Mouse (Mus musculus) left cerebral cortex, adult 11 months (tissue): ENCODE measurements around the gene Cilp.
"Not testable (repeated sequence)": the region's sequence is repeated elsewhere in the genome, so short reads cannot be mapped to it uniquely, and the experiment has no call there.

ENCODE experiments used
- DNase-seq: peaks from one replicate; pipeline ENCODE4 v3.0.0; 2022; ENCODE audit warnings: low spot score

Cilp gene

DNA sequence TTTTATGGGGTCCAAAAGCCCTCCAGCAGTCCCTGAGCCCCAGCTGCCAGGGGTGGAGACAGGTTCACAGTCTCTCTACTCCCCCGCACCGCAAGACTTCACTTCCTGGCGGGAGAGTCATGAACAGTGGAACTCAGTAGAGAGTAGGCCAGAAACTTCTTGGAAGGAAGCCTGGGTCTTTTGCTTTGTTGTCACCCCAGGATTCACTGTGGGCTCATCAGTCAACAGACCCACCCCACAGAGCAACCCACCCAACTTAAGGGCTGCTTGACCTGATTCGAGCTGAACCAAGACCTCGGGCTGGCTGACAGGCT lies 16.6 kb upstream of the Cilp start:
- no peak for DNase-seq

DNA sequence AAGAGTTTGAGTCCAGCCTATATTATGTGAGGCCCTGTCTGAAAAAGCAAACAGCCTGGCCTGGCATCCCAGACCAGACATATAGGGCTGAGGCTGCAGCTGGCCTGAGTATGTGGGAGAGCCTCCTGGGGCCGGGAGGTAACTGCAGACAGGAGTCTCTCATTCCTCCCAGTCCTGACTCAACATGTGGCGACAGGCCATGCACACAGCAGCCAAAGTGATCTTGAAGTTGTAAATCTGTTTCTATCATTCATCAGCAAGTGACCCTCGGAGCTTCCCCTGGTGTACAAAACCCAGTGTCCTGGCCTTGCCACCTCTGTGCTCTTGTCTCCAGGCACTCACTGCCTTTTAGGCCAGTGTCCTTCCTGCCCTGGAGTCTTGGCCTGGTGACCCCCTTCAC lies 13.0 kb upstream of the Cilp start:
- DNase-seq: no peak

DNA sequence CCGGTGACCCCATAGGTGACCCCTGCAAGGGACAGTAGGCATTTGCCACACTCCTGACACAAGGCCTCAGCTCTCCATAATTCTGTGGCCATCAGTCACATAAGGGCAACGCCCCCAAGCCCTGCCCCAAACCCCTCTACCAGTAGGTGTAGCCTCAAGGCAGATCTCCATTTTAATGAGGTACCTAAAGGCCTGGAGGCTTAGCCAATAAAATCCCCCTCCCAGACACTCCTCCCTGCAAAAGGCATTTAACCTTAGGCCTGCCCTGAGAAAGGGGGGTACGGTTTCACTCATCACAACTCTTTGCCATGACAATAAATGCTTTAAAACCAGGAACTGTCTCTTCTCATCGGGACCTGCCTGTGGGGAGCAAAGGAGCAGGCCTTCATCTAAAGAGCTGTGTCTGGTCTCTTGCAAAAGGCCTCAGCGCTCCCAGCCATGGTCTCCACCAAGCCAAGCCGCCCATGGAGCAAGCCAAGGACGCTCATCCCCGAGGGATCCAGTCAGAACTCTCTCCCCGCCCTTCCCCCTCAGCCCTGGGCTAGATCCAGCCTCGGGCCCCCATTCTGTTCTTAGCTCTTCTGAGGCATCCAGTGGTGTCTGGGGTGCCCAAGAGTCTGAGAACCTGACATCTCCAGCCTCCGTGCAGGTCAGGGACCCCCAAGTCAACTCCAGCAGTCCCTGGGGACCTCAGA lies 8.9 kb upstream of the Cilp start:
- DNase-seq: no peak

DNA sequence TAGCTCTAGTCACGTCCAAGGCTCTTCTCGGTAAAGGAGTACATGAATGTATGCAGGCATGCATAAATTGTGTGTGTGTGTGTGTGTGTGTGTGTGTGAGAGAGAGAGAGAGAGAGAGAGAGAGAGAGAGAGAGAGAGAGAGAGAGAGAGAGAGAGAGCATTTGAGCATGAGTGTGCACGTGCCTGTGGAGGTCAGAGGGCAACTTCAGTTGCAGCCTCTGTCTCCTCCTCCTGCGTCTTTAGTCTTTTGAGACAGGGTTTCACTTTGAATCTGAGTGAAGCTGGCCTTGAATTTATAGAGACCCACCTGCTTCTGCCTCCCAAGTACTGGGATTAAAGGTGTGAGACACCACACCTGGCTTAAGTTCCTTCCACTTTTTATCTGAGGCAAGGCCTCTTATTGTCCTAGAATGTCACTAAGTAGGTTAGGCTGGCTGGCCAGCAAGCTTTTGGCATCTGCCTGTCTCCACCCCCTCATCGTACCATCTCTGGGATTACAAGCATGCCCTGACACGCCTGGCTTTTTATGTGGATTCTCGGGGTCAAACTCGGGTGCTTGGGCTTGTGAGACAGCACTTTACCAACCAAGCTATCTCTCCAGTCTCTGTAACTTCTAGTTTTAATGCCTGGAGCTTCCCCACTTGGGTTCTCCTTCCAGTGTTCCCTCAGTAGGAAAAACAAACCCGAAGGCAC lies 7.6 kb upstream of the Cilp start:
- no peak for DNase-seq

DNA sequence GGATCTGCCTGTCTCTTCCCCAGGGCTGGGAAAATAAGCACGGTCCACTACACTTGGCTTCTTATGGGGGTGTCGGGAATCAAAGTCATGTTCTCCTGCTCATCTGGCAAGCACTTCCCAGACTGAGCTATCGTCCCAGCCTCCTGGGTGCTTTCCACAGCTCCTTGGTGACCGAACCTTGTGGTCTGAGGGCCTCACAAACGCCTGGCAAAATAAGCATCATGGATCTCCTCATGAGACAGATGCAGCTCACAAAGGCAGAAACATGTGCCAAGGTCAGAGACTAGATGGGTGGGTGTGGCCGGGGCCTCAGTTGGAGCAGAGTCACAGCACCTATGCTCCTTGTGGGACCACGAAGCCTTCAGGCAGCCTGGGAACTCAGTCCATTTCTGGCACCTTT lies 5.6 kb upstream of the Cilp start:
- no peak for DNase-seq

DNA sequence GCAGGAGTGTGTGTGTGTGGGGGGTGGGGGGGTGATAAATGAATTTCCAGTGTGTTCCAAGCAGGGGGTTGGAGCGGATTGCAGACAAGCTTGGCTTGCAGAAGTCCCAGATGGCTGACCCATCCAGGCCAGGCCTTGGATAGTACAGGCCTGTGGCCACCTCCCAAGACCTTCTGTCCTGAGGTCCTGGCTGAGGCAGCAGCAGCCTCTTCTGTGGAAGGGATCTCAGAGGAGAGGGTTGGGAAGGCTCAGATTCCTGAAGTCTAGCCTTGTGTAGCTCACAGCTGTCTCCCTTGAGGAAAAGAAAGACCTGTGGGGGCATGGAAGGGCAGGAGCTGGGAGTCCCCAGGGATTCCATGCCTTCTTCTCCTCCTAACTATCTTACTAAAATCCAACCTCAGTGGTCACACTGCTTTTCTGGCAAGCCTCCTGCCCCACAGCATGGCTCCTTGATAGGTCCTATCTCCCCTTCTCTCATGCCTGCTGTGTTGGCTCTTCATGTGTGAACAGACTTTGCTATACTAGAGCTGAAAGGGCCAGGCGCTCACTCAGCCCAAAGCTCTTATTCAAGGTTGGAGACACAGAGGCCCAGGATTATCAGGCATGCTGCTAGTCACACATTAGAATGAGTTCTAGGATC lies 3.3 kb upstream of the Cilp start:
- no peak for DNase-seq

DNA sequence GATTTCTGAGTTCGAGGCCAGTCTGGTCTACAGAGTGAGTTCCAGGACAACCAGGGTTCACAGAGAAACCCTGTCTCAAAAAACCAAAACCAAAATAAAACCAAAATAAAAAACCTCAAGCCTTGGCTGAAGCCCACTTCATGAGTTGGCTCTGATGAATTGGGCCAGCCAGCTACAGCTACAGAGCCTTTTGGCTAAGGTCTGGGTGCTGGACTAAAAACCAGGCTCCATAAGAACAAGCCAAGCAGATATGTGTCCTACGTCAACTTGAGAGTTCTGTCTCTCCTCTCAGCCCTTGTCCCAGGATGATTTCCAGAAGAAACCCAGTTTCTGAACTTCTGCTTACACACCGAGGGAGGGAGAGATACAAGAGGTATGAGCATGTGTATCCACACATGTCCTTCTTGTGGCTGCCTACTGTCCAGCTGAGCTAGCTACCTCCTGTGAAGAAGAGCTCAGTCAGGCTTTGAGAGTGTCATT lies 2.3 kb upstream of the Cilp start:
- no peak for DNase-seq

DNA sequence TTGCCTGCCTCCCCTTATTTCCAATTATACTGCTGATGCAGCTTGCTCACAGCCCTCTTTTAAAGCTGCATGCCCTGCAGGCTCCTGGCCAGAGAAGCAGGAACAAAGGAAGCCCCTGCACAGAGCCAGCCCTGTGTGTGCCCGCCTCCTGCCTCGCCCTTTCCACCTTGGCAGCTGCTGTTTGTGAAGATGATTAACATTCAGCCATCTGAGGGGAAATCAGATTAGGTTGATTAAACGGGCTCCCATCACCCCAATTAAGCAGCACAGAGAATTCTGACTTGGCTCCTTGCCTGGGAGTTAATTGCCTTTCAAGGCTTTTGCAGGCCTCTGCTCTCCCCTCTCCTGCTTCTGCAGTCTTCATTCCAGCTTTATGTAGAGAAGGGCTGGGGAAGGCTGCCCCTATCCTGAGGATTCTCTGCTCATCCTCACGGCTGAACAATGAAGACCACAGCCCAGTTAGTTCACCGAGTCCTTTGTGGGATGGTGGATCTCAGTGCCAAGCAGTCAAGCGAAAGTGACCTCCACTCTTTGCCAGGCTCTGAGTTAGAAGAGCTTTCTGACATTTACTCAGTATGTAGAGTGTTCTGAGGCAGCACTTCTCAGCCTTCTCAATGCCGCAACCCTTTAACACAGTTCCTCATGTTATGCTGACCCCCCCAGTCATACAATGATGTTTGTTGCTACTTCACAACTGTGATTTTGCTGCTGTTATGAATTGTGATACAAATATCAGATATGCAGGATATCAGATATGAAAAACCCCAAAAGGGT lies 2.9 kb downstream of the Cilp start:
- peak; percentile 34 for DNase-seq

DNA sequence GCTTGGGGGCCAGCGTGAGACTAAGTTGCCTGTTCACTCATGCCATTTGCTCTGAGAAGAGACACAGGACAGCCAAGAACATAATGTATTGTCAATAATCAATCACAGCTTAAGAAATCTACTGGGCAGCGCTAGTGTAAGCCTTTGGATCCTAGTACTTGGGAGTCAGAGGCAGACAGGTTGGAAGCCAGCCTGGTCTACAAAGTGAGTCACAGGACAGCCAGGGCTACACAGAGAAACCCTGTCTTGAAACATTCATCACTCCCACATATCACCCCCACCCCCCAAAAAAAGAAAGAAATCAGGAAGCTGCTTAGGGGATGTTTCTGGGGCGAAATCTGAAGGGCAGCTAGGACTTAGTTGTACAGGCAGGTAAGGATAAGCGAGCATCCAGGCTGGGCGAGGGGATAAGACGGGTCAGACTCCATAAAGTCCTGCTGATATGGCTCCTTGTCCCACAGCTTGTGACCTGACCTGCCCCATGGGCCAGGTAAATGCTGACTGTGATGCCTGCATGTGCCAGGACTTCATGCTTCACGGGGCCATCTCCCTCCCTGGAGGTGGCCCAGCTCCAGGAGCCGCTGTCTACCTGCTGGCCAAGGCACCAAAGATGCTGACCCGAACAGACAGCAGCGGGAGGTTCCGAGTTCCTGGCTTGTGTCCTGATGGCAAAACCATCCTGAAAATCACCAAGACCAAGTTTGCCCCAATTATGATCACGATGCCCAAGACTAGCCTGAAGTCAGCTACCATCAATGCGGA lies 8.2 kb downstream of the Cilp start:
- no peak for DNase-seq

DNA sequence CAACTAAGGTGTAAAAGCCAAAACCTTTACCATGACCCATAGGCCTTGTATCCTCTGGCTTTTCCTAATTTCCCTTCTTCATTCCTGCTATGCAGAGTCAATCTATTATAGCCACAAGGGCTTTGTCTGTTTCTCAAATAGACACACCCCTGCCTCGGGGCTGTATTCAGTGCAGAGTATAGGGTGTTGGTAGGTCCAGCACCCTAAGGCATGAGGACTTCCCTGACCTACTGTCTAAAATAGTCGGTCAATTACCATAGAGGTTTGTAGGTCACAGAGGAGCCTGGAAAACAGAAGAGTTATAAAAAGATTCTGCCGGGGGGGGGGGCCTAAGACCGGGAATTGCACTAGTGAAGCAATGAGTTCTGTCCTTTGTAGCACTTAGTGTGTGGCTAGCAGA lies 8.9 kb downstream of the Cilp start:
- DNase-seq: no peak

DNA sequence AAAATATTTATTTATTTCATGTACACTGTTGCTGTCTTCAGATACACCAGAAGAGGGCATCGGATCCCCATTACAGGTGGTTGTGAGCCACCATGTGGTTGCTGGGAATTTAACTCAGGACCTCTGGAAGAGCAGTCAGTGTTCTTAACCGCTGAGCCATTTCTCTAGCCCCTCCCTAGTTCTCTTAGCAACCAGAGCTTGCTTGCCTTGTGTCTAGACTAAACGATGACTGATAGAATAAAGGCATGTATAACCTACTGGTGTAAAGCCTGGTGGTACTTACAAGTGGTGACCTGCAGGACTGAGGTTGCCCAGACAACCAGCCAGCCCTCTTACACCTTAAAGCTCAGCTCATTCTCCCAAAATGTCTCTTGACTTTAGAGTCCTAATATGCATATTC lies 9.9 kb downstream of the Cilp start:
- DNase-seq: not testable (repeated sequence)

DNA sequence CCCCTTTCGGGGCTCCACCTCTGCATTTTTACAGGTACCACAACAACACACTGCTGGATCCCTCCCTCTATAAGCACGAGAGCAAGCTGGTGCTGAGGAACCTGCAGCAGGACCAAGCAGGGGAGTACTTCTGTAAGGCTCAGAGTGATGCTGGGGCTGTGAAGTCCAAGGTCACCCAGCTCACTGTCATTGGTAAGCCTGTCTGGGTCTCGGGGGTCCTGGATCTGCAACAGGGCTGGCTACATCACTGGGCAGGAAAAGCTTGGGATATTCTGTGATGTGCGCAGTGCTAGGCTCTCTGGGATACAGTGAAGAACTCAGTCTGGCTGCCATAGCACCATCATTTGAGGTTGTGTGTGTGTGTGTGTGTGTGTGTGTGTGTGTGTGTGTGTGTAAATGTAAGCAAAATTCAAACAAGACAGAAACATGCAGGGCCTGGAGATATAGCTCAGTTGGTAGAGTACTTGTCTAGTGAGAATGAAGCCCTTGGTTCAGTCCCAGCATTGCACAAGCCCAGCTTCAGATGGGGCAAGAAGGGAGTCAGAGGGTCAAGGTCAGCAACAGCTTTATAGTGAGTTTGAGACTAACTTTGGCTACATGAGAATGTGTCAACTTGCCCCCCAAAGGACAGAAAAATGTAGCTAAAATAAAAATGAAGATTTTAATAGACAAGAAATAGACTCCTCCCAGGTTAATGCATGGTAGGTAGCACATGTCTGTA lies 11.0 kb downstream of the Cilp start:
- no peak for DNase-seq

DNA sequence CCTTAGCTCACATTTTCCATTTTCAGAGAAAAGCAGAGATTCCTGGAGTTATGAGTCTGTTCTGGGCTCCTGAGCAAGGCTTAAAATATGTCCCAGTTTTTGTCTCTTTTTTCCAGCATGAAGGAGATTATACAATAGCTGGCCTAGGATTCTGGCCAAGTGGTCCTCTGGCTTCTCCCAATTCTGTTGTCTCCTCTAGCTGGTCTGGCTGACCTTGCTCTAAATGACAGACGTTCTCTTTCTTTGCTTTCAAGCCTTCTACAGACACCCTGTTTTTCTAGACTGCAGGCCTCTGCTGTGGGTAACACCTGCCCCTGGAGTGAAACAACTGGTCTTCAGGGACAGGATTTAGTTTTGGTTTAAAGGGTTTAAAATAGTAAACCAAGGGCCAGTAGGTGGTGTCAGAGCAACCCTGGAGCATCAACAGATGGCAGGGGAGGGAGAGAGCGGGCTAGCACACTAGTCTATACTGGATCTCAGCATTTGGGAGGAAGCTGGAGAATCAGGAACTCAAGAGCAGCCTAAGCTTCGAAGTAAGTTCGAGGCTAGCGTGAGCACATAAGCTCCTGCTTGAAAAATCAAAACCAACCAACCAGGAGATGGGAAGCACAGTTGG lies 16.7 kb downstream of the Cilp start:
- no peak for DNase-seq

DNA sequence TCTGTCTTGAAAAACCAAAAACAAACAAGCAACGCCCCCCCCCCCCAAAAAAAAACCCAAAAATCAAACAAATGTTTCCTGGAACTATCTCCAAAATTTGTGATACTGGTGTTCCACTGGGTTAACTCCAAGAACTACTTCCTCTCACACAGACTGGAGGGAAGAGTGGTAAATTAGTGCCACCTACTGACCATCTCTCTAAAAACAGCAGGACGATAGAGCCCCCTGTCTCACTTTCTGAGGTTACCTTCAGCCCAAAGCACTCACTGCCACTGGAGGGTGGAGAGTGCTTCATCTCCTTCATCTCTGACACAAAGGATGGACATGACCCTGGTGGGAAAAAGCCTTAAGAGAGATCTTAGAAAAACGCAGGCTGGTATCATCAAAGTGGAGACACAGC lies 18.3 kb downstream of the Cilp start:
- no peak for DNase-seq

DNA sequence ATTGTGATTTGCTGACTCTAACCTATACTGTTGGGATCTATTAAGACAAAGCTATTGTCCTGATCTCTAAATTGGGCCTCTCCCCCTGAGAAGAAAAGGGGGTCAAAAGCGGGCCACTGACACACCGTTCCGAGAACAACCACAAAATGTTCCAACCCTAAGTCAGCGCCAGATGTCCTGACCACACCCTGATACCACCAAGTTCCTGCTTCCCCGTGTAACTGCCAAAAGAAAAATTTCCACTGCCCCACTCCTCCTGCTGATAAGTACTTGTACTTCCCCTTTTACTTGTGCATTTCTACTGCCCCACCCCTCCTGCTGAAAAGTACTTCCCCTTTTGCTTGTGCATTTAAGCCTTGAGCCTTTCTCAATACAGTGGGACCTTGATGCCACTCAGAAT lies 23.3 kb downstream of the Cilp start:
- not testable (repeated sequence) for DNase-seq

DNA sequence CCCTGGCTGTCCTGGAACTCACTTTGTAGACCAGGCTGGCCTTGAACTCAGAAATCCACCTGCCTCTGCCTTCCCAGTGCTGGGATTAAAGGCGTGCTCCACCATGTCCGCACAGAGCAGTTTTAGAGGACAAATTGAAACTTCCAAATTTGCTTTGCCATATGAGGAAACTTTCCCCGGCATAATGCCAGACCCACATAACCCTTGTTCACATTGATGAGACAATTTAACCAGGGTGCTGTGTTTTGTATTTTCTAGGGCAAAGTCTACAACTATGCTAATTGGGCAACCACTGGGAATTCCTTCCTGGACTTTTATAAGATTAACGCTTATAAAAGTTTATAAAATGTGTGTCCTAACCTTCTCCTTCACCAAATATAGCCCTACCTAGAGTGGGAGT lies 25.0 kb downstream of the Cilp start:
- DNase-seq: no peak

DNA sequence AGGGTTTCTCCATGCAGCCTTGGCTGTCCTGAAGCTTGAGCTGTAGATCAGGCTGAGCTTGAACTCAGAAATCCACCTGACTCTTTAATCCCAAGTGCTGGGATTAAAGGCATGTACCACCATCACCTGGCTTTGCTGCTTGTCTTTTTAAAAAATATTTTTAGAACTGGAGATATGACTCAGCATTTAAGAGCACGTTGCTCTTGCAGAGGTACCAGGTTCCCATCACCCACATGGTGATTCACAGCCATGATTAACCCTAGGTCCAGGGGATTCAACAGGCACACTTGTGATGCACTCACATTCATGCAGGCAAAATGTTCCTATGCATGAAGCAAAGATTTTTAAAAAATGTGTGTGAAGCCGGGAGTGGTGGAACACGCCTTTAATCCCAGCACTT lies 27.4 kb downstream of the Cilp start:
- DNase-seq: no peak

DNA sequence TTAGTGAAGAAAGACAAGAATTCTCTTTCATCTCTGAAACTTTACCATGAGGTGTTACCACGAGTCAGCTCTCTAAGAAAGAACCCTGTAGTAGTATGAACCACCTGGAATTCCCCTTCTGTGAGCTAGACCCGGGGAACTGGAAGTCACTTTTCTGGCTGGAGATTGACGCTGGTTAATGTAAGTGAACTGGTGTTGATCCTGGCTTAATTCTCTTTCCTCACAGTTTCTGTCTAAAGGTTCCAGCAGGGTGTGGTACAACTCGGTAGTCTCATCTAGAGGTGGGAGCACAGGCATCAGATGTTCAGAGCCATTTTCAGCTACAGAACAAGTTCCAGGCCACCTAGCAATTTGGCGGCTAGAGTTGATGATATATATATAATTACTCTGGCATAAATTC lies 28.1 kb downstream of the Cilp start:
- DNase-seq: no peak

DNA sequence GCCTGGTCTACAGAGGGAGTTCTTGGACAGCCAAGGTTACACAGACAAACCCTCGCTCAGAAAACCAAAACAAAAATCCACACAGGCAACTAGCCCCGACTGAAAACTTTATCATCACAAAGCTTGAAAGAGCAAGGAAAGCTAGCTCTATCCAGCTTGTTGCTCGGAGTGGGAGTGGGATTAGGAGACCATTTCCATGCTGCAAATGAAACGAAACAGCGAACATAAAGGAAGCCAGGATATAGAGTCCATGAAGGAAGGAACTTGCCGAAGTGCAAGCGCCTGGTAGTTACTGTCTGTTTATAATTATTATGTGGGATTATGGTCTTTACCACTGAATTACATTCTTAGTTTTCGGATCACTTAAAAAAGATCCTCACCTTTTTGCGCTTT lies 28.6 kb downstream of the Cilp start:
- DNase-seq: no peak

DNA sequence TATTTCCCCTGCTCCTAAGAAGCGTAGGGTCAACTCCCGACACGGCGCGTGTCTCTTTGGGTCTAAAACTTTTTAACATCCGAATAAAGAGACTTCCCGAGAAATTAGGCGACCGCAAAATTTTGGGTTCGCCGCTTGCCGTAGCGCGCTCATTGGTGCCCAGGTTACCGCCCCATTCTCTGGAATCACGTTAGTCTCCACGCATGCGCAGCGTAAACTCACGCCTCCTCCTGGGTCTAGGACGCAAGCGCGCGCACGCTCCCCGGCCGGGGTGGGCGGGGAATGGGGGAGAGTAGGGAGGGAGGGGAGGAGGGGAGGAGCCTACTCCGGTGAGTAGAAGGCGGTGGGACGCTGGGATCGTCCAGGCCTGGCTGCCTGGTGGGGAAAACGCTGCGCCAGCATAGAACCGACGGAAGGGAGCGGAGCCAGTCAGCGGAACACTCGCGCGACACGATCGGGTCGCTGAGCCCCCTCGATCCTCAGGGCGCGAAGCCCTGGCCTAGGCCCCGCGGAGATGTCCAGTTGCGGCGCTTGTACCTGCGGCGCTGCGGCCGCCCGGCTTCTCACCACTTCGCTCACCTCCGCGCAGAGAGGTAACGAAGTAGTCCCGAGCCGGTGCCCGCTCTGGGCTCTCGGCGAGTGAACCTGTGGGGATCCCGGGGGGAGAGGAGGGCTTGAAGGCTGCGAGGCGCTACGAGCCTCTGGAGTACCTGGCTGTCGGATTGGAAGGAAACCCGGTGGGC lies 29.2 kb downstream of the Cilp start, which contains the start of gene Clpx:
Gene Clpx (plus strand): TSS at position 288 of the 743 bp plus-strand sequence.
- peak; percentile 93 for DNase-seq
